Mouse (Mus musculus) kidney, adult 2 months (tissue): ENCODE results near the gene Ccdc126. TPM values are rescaled to one million over a fixed set of nuclear protein-coding genes. Genes with fewer than 3 reads are reported as not detected.

Source experiments
- DNase-seq: peaks from one replicate; pipeline ENCODE4 v3.0.0; 2021
- H3K27ac ChIP-seq: fragments of 200-500 bp; 2 replicates; pipeline ENCODE4 v1.5.1; 2012; ENCODE audit warnings: low read depth, low read length, control low read depth, inconsistent platforms; ENCODE audit not compliant: insufficient read depth
- H3K27me3 ChIP-seq: fragments of 200-500 bp; replicated peaks from 2 replicates; pipeline ENCODE4 v1.6.1; 2012; ENCODE audit warnings: mild to moderate bottlenecking, moderate library complexity, low read length, inconsistent platforms; ENCODE audit not compliant: control insufficient read depth, insufficient read depth
- H3K36me3 ChIP-seq: fragments of 200-500 bp; 2 replicates; pipeline ENCODE4 v1.6.1; 2012; ENCODE audit warnings: mild to moderate bottlenecking, moderate library complexity, low read length, inconsistent platforms; ENCODE audit not compliant: control insufficient read depth, insufficient read depth
- H3K4me1 ChIP-seq: fragments of 200-500 bp; 2 replicates; pipeline ENCODE4 v1.6.1; 2011; ENCODE audit warnings: low read length; ENCODE audit not compliant: control insufficient read depth, insufficient read depth
- H3K4me3 ChIP-seq: fragments of 200-500 bp; 2 replicates; pipeline ENCODE4 v1.5.1; 2011; ENCODE audit warnings: mild to moderate bottlenecking, low read depth, low read length, control low read depth; ENCODE audit not compliant: insufficient read depth
- CTCF ChIP-seq: fragments of 200-500 bp; conservative IDR thresholded peaks from 2 replicates; pipeline ENCODE4 v1.5.1; 2011; ENCODE audit warnings: low read depth, mild to moderate bottlenecking, control low read depth, low read length, moderate library complexity, mixed read lengths; ENCODE audit not compliant: insufficient read depth, insufficient read length
- POLR2A ChIP-seq: fragments of 200-500 bp; IDR thresholded peaks from one replicate; pipeline ENCODE4 v1.6.1; 2011; ENCODE audit warnings: low read depth, low read length, control low read depth
- WGBS: fragments of 180-500 bp; shearing (Covaris S2); methylation state at CpG from one replicate; pipeline ENCODE4 v1.1.7; 2018; 5-methylcytosine and 5-hydroxymethylcytosine counted together
- polyA plus RNA-seq: library from polyadenylated mRNA; depleted of rRNA; stranded (reverse); fragments of >200 nt; gene quantifications from 2 replicates; pipeline ENCODE4 v1.2.3, GENCODE M21; 2012

Gene Ccdc126
- polyA plus RNA-seq, 1 experiment = 4.5 TPM

DNA sequence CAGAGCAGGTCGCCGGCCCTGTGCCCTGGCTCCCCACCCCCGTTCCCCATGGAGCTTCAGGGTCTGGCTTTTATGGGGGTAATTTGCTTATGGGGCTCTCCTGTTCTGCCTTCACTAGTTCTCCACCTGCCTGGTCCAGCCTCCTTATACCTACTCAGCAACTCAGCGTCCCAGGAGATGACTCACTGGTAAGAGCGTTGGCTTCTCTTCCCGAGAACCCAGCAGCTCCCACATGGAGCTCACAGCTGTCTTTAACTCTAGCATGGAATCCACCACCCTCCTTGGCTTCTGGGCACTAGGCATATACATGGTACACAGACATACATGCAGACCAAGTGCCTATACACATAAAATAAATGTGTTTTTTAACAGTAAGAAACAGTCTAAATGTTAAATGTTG is 20.1 kb downstream of the Ccdc126 start:
- WGBS = 55% methylated on average over 6 of the region's 6 CpGs
- Histone ChIP-seq H3K4me3 (no peak overlapping the region), H3K4me1 (no peaks in the 10 kb centered on the region), H3K36me3 (no peaks in the 10 kb centered on the region), H3K27ac (no peak overlapping the region), H3K27me3 (no peaks in the 10 kb centered on the region)
- DNase-seq = no peak
- no peak for TF ChIP-seq POLR2A
- no peak for TF ChIP-seq CTCF

DNA sequence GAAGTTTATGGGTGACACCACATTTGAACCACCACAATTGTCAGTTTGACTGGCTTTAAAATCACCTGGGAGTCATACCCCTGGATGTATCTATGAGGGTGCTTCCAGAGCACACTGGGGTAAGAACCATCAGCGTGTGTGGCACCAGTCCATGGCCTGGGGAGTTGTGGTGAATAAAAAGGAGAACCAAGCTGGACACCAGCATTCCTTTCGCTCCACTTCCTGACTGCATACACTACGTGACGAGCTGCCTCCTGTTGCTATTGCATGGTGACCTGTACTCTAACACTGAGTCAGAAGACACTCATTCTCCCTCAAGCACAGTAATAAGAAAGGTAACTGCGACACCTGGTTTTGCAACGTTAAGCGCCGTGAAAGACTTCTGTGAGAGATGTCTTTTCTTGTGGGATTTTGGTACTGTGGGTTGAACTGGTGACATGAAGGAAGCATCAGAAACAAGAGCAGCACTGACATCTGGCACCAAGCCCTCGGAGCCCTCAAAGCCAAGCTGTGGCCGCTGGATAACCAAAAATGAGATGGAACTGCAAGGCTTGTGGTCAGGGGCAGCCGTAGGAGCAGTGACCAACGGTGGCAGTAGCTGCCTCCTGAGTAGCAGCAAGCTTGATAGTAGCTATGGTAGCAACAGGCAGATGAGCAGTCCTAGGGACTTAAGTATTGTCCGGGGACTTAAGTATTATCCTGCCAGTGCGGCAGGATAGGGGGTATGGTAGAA is 24.8 kb downstream of the Ccdc126 start:
- WGBS = 79% methylated on average over 14 of the region's 14 CpGs

DNA sequence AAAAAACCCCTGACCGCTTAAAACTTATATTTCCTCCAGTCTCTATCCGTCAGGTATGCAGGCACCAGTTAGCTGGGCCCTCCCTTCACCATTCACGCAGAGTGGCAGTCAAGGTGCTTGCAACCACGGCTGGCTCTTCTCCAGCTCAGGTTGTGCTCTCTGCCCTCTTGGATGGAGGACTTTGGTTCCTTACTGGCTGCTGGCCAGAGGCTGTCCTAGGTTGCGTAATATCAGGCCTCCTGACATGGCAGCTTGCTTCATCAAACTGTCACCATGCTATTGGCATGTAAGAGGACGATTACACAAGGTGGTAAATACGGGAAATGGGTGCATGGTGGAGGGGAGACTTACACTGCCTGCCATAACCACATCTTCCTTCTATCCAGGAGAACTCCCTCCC is 30.8 kb downstream of the Ccdc126 start:
- WGBS = 58% methylated on average over 7 of the region's 7 CpGs
- no peaks in the 10 kb centered on the region for H3K27me3 ChIP-seq
- no peaks in the 10 kb centered on the region; the same call in 1 of the 2 replicates for H3K4me1 ChIP-seq
- no peak overlapping the region for H3K27ac ChIP-seq
- H3K36me3 ChIP-seq = no peaks in the 10 kb centered on the region
- no peak for TF ChIP-seq CTCF
- no peak for TF ChIP-seq POLR2A
- peak; percentile 95 for DNase-seq
- no peak overlapping the region for H3K4me3 ChIP-seq

More for the DNA sequence above, 24.8 kb downstream of the Ccdc126 start:
- H3K4me1 ChIP-seq = no peaks in the 10 kb centered on the region
- no peaks in the 10 kb centered on the region for H3K36me3 ChIP-seq
- H3K27ac ChIP-seq = no peak overlapping the region
- DNase-seq = no peak
- TF ChIP-seq POLR2A (no peak), CTCF (no peak)
- H3K27me3 ChIP-seq = no peaks in the 10 kb centered on the region
- no peak overlapping the region for H3K4me3 ChIP-seq

DNA sequence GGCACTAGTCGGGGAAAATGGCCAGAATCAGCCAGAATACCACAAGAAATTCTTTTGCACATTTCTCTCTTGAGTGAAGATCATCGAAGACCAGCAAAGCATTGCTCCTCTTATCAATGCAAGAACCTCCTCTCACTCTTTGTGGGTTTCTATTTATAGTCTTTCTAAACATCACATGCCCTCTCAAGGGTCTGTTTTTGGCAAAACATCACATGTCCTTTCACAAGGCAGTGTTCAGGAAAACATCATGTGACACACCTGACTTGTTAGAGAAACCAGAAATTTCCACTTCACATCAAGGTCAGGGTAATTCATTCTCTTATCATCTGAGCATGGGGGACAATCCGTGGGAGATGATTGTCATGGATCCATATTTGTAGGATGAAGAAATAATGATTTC is 35.5 kb downstream of the Ccdc126 start:
- Histone ChIP-seq H3K27me3 (no peaks in the 10 kb centered on the region), H3K4me1 (no peaks in the 10 kb centered on the region; the same call in 1 of the 2 replicates), H3K36me3 (no peaks in the 10 kb centered on the region), H3K27ac (no peak overlapping the region), H3K4me3 (no peak overlapping the region)
- 78% methylated on average over 3 of the region's 3 CpGs for WGBS
- TF ChIP-seq CTCF = no peak
- TF ChIP-seq POLR2A = no peak
- DNase-seq = no peak

DNA sequence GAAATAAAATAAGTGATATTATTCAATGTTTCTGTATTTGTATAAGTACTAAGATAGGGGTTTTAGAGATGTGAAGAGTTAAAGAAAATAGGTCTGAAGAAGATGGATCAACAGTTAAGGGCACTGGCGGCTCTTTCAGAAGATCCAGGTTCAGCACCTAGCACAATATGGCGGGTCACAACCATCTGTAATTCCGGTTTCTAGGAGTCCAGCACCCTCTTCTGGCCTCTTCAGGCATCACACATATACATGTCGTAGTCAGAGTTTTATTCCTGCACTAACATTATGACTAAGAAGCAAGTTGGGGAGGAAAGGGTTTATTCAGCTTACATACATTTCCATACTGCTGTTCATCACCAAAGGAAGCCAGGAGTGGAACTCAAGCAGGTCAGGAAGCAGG is 36.1 kb downstream of the Ccdc126 start:
- H3K27me3 ChIP-seq = no peaks in the 10 kb centered on the region
- WGBS = 77% methylated on average over 4 of the region's 4 CpGs
- no peaks in the 10 kb centered on the region for H3K36me3 ChIP-seq
- no peak for TF ChIP-seq POLR2A
- H3K27ac ChIP-seq = no peak overlapping the region
- no peak overlapping the region for H3K4me3 ChIP-seq
- no peaks in the 10 kb centered on the region for H3K4me1 ChIP-seq
- no peak for DNase-seq

DNA sequence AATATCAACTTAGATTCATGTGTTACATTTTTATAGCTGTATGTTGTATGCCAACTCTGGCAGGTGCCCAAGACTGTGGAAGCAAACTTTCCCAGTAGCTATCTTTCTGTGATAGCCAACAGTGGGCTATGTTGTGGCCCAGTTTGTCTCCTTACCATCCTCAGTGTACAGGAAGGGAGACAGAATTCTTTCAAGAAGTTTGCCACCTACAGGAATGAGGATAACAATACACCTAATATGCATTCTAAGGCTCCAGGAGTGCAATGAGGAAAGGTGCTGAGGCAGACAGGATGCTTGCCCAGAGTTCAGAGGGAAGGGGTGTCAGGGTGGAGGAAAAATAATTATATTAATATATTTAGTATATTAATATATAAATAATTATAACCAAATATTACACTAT is 41.3 kb downstream of the Ccdc126 start:
- H3K27me3 ChIP-seq = no peaks in the 10 kb centered on the region
- no peak overlapping the region for H3K4me3 ChIP-seq
- H3K27ac ChIP-seq = no peak overlapping the region
- H3K4me1 ChIP-seq = no peaks in the 10 kb centered on the region
- TF ChIP-seq POLR2A (no peak), CTCF (no peak)
- H3K36me3 ChIP-seq = no peaks in the 10 kb centered on the region
- DNase-seq = no peak

DNA sequence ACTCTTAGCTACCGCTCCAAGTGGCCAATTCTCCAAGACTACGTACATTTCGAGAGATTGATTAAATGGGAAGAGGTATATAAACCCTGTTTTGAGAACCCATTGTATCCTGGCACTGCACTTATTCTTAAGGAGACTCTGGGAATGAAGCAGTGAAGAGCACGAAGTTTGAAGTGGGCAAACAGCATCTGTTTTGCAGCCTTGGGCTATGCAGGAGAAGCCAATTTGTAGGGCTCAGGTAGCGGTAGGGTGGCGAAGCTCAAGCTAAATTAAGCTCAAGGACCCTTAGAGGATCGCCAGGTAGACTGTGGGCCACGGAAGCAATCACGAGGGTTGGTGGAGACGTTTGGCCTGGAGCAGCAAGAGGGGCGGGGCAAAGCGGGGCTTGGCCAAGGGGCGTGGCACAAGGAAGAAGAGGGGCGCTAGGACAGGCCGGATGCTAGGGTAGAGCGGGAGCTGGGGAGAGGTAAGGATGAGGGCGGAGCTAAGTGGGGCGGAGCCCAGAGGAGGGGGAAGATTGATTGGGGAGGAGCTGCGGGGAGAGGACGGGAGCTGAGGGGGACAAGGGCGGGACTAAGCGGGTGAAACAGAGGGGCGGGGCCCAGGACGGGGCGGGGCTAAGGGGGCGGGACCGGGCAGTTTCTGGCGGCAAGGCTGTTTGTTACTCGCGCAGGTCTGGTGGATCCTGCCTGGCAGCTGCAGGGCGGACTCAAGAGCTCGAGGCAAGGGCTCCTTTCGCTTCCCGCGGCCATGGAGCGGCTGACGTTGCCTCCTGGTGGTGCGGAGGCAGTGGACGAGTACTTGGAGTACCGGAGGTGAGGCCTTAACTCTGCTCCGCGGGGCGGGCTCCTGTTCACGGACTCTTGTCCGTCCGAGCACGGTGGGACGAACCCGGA is 48.3 kb downstream of the Ccdc126 start, which contains the start of gene Fam221a:
TSS of gene Fam221a (plus strand) at position 581 of the 896 bp plus-strand sequence.
- peak; percentile 92 for DNase-seq
- no peak within 1 kb of the TSS for H3K27ac ChIP-seq
- H3K27me3 ChIP-seq = no peaks in the 10 kb centered on the region
- 5% methylated on average over 47 of the region's 49 CpGs for WGBS
- peak within 1 kb of the TSS; percentile 56 for H3K4me3 ChIP-seq
- TF ChIP-seq POLR2A (no peak), CTCF (peak; percentile 32)
- H3K36me3 ChIP-seq = no peaks in the 10 kb centered on the region
- H3K4me1 ChIP-seq = no peaks in the 10 kb centered on the region
